Mouse (Mus musculus): ENCODE results near the gene Dpf1. TPM values are rescaled to one million over a fixed set of nuclear protein-coding genes. Genes with fewer than 3 reads are reported as not detected.

Gene Dpf1
- total and polyA plus RNA-seq, 3 experiments, result 9.4 to 47.4 (median 23.8) TPM

DNA sequence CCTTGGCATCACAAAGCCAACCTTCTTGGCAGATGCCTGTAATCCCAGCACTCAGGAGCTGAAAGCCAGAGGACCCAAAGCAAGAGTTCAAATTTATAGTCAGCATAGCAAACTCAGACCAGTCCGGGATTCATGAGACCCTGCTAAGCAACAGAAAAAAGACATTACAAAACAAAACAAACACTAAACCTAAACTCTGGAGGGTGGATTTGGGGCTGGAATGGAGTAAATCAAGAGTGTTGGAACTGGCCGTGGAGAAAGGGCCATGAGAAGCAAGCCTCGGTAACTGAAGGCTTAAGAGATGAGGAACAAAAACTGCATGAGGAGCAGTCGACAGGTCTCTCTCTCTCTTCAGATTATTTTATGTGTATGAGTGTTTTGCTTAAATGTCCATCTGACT is 19.9 kb upstream of the Dpf1 start:
- DNase-seq (ENCODE audit: low spot score) (no peak), ATAC-seq (ENCODE audit: extremely low read depth, insufficient number of reproducible peaks, low FRiP score, poor library complexity, severe bottlenecking) (no peak)
- Histone ChIP-seq H3K4me3 (ENCODE audit: low read depth, low read length) (no peak overlapping the region), H3K36me3 (replicated peaks) (peaks cover 11% of the 10 kb centered on the region), H3K4me1 (ENCODE audit: insufficient read depth, low read depth, low read length) (peaks cover 40% of the 10 kb centered on the region), H3K27me3 (ENCODE audit: insufficient read depth, low read length) (peaks cover 21% of the 10 kb centered on the region), H3K9me3 (replicated peaks) (no peaks in the 10 kb centered on the region)
- TF ChIP-seq GATA1 (IDR thresholded peaks at IDR 0.05; ENCODE audit: borderline replicate concordance, low read length), result no peak
- TF ChIP-seq GATA2 (IDR thresholded peaks at IDR 0.05; ENCODE audit: borderline replicate concordance, low read depth, low read length), result no peak
- no peak for TF ChIP-seq CTCF (IDR thresholded peaks at IDR 0.05; ENCODE audit: low read depth, low read length)
- no peak for TF ChIP-seq TAL1 (conservative IDR thresholded peaks at IDR 0.05; ENCODE audit: low read depth, low read length)
- TF ChIP-seq POLR2AphosphoS5 (IDR thresholded peaks at IDR 0.05; ENCODE audit: insufficient replicate concordance, low read depth, low read length), result no peak

DNA sequence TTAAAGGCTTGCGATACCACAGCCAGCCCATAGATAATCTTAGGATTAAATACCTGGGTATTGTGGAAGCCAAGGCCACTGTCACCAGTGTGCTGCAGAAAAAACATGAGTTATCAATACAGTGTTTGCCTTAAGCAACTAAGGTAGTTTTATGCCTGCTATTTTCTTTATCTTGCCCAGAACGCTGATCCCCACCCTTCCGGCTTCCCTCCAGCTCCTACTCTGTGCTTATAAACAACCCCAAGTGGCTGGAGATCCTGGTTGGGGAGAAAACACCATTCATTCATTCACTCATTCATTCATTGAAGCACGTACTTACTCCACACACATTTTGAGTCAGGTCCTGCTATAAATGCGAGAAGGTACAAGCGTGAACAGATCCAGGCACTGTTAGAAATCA is 19.2 kb upstream of the Dpf1 start:
- Histone ChIP-seq H3K9me3 (replicated peaks) (no peaks in the 10 kb centered on the region), H3K4me1 (ENCODE audit: insufficient read depth, low read depth, low read length) (peaks cover 44% of the 10 kb centered on the region), H3K27me3 (ENCODE audit: insufficient read depth, low read length) (peaks cover 21% of the 10 kb centered on the region), H3K36me3 (replicated peaks) (peaks cover 5% of the 10 kb centered on the region), H3K4me3 (ENCODE audit: low read depth, low read length) (no peak overlapping the region)
- TF ChIP-seq GATA1 (IDR thresholded peaks at IDR 0.05; ENCODE audit: borderline replicate concordance, low read length) (no peak), POLR2AphosphoS5 (IDR thresholded peaks at IDR 0.05; ENCODE audit: insufficient replicate concordance, low read depth, low read length) (no peak), TAL1 (conservative IDR thresholded peaks at IDR 0.05; ENCODE audit: low read depth, low read length) (no peak), CTCF (IDR thresholded peaks at IDR 0.05; ENCODE audit: low read depth, low read length) (no peak), GATA2 (IDR thresholded peaks at IDR 0.05; ENCODE audit: borderline replicate concordance, low read depth, low read length) (no peak)
- DNase-seq (ENCODE audit: low spot score) (no peak), ATAC-seq (ENCODE audit: extremely low read depth, insufficient number of reproducible peaks, low FRiP score, poor library complexity, severe bottlenecking) (no peak)

GRCm38 (mm10) chr7:29287481-29287880 is 16.3 kb upstream of the Dpf1 start:
- H3K4me1 ChIP-seq (ENCODE audit: insufficient read depth, low read depth, low read length), result peaks cover 25% of the 10 kb centered on the region
- no peak overlapping the region for H3K4me3 ChIP-seq (ENCODE audit: low read depth, low read length)
- TF ChIP-seq GATA2 (IDR thresholded peaks at IDR 0.05; ENCODE audit: borderline replicate concordance, low read depth, low read length), result no peak
- no peak for TF ChIP-seq POLR2AphosphoS5 (IDR thresholded peaks at IDR 0.05; ENCODE audit: insufficient replicate concordance, low read depth, low read length)
- TF ChIP-seq CTCF (IDR thresholded peaks at IDR 0.05; ENCODE audit: low read depth, low read length), result no peak
- no peak for TF ChIP-seq TAL1 (conservative IDR thresholded peaks at IDR 0.05; ENCODE audit: low read depth, low read length)
- no peak for TF ChIP-seq GATA1 (IDR thresholded peaks at IDR 0.05; ENCODE audit: borderline replicate concordance, low read length)
- peaks cover 28% of the 10 kb centered on the region for H3K27me3 ChIP-seq (ENCODE audit: insufficient read depth, low read length)
- DNase-seq (ENCODE audit: low spot score) (no peak), ATAC-seq (ENCODE audit: extremely low read depth, insufficient number of reproducible peaks, low FRiP score, poor library complexity, severe bottlenecking) (no peak)
- no peaks in the 10 kb centered on the region for H3K36me3 ChIP-seq (replicated peaks)
- no peaks in the 10 kb centered on the region for H3K9me3 ChIP-seq (replicated peaks)

GRCm38 (mm10) chr7:29288079-29288478 is 15.7 kb upstream of the Dpf1 start:
- peaks cover 31% of the 10 kb centered on the region for H3K4me1 ChIP-seq (ENCODE audit: insufficient read depth, low read depth, low read length)
- H3K4me3 ChIP-seq (ENCODE audit: low read depth, low read length), result no peak overlapping the region
- TF ChIP-seq GATA1 (IDR thresholded peaks at IDR 0.05; ENCODE audit: borderline replicate concordance, low read length), result no peak
- TF ChIP-seq CTCF (IDR thresholded peaks at IDR 0.05; ENCODE audit: low read depth, low read length), result no peak
- no peak for TF ChIP-seq POLR2AphosphoS5 (IDR thresholded peaks at IDR 0.05; ENCODE audit: insufficient replicate concordance, low read depth, low read length)
- no peak for TF ChIP-seq TAL1 (conservative IDR thresholded peaks at IDR 0.05; ENCODE audit: low read depth, low read length)
- no peak for TF ChIP-seq GATA2 (IDR thresholded peaks at IDR 0.05; ENCODE audit: borderline replicate concordance, low read depth, low read length)
- no peaks in the 10 kb centered on the region for H3K36me3 ChIP-seq (replicated peaks)
- no peaks in the 10 kb centered on the region for H3K9me3 ChIP-seq (replicated peaks)
- no peak for ATAC-seq (ENCODE audit: extremely low read depth, insufficient number of reproducible peaks, low FRiP score, poor library complexity, severe bottlenecking)
- DNase-seq (ENCODE audit: low spot score), result no peak
- H3K27me3 ChIP-seq (ENCODE audit: insufficient read depth, low read length), result peaks cover 30% of the 10 kb centered on the region

GRCm38 (mm10) chr7:29288942-29289638 is 14.7 kb upstream of the Dpf1 start, which contains the start of gene Ppp1r14a:
Gene Ppp1r14a (plus strand): TSS chr7:29289308.
- ATAC-seq (ENCODE audit: extremely low read depth, insufficient number of reproducible peaks, low FRiP score, poor library complexity, severe bottlenecking), result no peak
- TF ChIP-seq CTCF (IDR thresholded peaks at IDR 0.05; ENCODE audit: low read depth, low read length), result peak; percentile 86
- no peak for TF ChIP-seq TAL1 (conservative IDR thresholded peaks at IDR 0.05; ENCODE audit: low read depth, low read length)
- Histone ChIP-seq H3K27me3 (ENCODE audit: insufficient read depth, low read length) (peaks cover 39% of the 10 kb centered on the region), H3K36me3 (replicated peaks) (no peaks in the 10 kb centered on the region), H3K4me3 (ENCODE audit: low read depth, low read length) (peak within 1 kb of the TSS; percentile 67; the same call in 1 of the 2 replicates), H3K9me3 (replicated peaks) (no peaks in the 10 kb centered on the region), H3K4me1 (ENCODE audit: insufficient read depth, low read depth, low read length) (peaks cover 38% of the 10 kb centered on the region)
- no peak for DNase-seq (ENCODE audit: low spot score)

DNA sequence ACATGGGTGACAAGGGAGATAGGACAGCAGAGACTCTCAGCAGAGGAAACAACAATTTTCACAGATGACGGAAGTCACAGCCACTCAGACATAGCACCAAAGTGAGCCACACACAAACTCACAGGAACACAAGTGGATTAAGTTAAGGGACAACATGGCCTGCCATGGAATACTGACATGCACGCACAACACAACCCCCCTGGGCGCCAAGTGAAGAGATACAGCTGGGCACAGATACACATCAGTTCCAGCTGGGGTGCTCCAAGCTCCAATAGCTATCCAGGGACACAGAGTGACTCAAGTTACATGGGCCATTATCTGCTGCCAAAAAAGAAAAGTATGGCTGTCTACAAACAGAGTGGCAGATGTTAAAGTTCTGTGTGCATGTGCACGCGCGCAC is 13.9 kb upstream of the Dpf1 start:
- Histone ChIP-seq H3K27me3 (ENCODE audit: insufficient read depth, low read length) (peaks cover 42% of the 10 kb centered on the region), H3K4me1 (ENCODE audit: insufficient read depth, low read depth, low read length) (peaks cover 41% of the 10 kb centered on the region), H3K36me3 (replicated peaks) (no peaks in the 10 kb centered on the region), H3K4me3 (ENCODE audit: low read depth, low read length) (no peak overlapping the region), H3K9me3 (replicated peaks) (no peaks in the 10 kb centered on the region)
- no peak for TF ChIP-seq TAL1 (conservative IDR thresholded peaks at IDR 0.05; ENCODE audit: low read depth, low read length)
- no peak for TF ChIP-seq GATA2 (IDR thresholded peaks at IDR 0.05; ENCODE audit: borderline replicate concordance, low read depth, low read length)
- TF ChIP-seq GATA1 (IDR thresholded peaks at IDR 0.05; ENCODE audit: borderline replicate concordance, low read length), result no peak
- TF ChIP-seq CTCF (IDR thresholded peaks at IDR 0.05; ENCODE audit: low read depth, low read length), result no peak
- no peak for TF ChIP-seq POLR2AphosphoS5 (IDR thresholded peaks at IDR 0.05; ENCODE audit: insufficient replicate concordance, low read depth, low read length)
- DNase-seq (ENCODE audit: low spot score), result no peak
- ATAC-seq (ENCODE audit: extremely low read depth, insufficient number of reproducible peaks, low FRiP score, poor library complexity, severe bottlenecking), result no peak

Measured in G1E (cell line).